Mouse (Mus musculus) retina, postnatal 1 day (tissue): ENCODE data around the gene Hoxb9.
A peak's percentile ranks its signal among the peaks of the same experiment; 100 is the strongest.

Experiments
- DNase-seq: peaks from one replicate; pipeline ENCODE4 v3.0.0-alpha.2; 2012

Hoxb9 gene

GRCm38 (mm10) chr11:96270996-96271540 is at the start of gene Hoxb9:
Gene Hoxb9, plus strand, starts transcription at chr11:96271457.
- no peak for DNase-seq

GRCm38 (mm10) chr11:96223813-96224212 is 47.4 kb upstream of the Hoxb9 start:
- DNase-seq = peak; percentile 34

GRCm38 (mm10) chr11:96227676-96228075 is 43.6 kb upstream of the Hoxb9 start:
- DNase-seq = no peak

GRCm38 (mm10) chr11:96234906-96235305 is 36.4 kb upstream of the Hoxb9 start:
- DNase-seq = peak; percentile 69

- peak; percentile 63 for DNase-seq
Measured at GRCm38 (mm10) chr11:96240211-96240610, 31.0 kb upstream of the Hoxb9 start.

GRCm38 (mm10) chr11:96250901-96251300 is 20.4 kb upstream of the Hoxb9 start:
- DNase-seq = no peak

- DNase-seq = no peak
Measured at GRCm38 (mm10) chr11:96251480-96252031, 19.7 kb upstream of the Hoxb9 start.

GRCm38 (mm10) chr11:96252541-96253120 is 18.6 kb upstream of the Hoxb9 start:
- no peak for DNase-seq

- no peak for DNase-seq
Measured at GRCm38 (mm10) chr11:96254221-96254620, 17.0 kb upstream of the Hoxb9 start.

- DNase-seq = no peak
Measured at GRCm38 (mm10) chr11:96255111-96255995, 15.9 kb upstream of the Hoxb9 start.

- no peak for DNase-seq
Measured at GRCm38 (mm10) chr11:96255996-96256445, 15.2 kb upstream of the Hoxb9 start.

- no peak for DNase-seq
Measured at GRCm38 (mm10) chr11:96257141-96257540, 14.1 kb upstream of the Hoxb9 start.

- no peak for DNase-seq
Measured at GRCm38 (mm10) chr11:96259038-96259437, 12.2 kb upstream of the Hoxb9 start.

GRCm38 (mm10) chr11:96259511-96259910 is 11.7 kb upstream of the Hoxb9 start:
- no peak for DNase-seq

- peak; percentile 39 for DNase-seq
Measured at GRCm38 (mm10) chr11:96260310-96260970, 10.8 kb upstream of the Hoxb9 start.

- DNase-seq = peak; percentile 84
Measured at GRCm38 (mm10) chr11:96261323-96261890, 9.8 kb upstream of the Hoxb9 start.

- no peak for DNase-seq
Measured at GRCm38 (mm10) chr11:96262262-96262830, 8.9 kb upstream of the Hoxb9 start.

GRCm38 (mm10) chr11:96263636-96264389 is 7.4 kb upstream of the Hoxb9 start:
- no peak for DNase-seq

- no peak for DNase-seq
Measured at GRCm38 (mm10) chr11:96264390-96265020, 6.8 kb upstream of the Hoxb9 start.

- DNase-seq = no peak
Measured at GRCm38 (mm10) chr11:96265954-96266353, 5.3 kb upstream of the Hoxb9 start.
